Mouse (Mus musculus) stomach, embryonic 14.5 days (tissue): ENCODE measurements around the gene Btbd6. TPM values are rescaled to one million over a fixed set of nuclear protein-coding genes. Genes with fewer than 3 reads are reported as not detected.
A peak's percentile ranks its signal among the peaks of the same experiment; 100 is the strongest.

Experiments used
- ATAC-seq: fragments of 200-750 bp; cut with Nextera tagmentation; 2 replicates; pipeline ENCODE4 v1.8.0; 2017; ENCODE audit warnings: low read depth, moderate TSS enrichment; ENCODE audit not compliant: insufficient number of reproducible peaks, insufficient read depth, low FRiP score
- H3K27ac ChIP-seq: fragments of 300-500 bp; sonication (generic); 2 replicates; pipeline ENCODE4 v1.5.1; 2014; ENCODE audit warnings: mild to moderate bottlenecking, low read length, moderate library complexity, mixed read lengths
- H3K27me3 ChIP-seq: fragments of 300-500 bp; sonication (generic); 2 replicates; pipeline ENCODE4 v1.6.1; 2014; ENCODE audit warnings: low read length, control low read depth, mixed read lengths; ENCODE audit not compliant: control insufficient read depth, insufficient read depth
- H3K36me3 ChIP-seq: fragments of 300-500 bp; sonication (generic); 2 replicates; pipeline ENCODE4 v1.6.1; 2014; ENCODE audit warnings: mild to moderate bottlenecking, control low read depth, low read length, moderate library complexity, mixed read lengths; ENCODE audit not compliant: control insufficient read depth, insufficient read depth
- H3K4me1 ChIP-seq: fragments of 300-500 bp; sonication (generic); 2 replicates; pipeline ENCODE4 v1.6.1; 2014; ENCODE audit warnings: low read length, control low read depth, mixed read lengths; ENCODE audit not compliant: control insufficient read depth, insufficient read depth
- H3K4me2 ChIP-seq: fragments of 300-500 bp; sonication (generic); replicated peaks from 2 replicates; pipeline ENCODE4 v1.6.1; 2014; ENCODE audit warnings: low read depth, low read length, control low read depth
- H3K4me3 ChIP-seq: fragments of 300-500 bp; sonication (generic); 2 replicates; pipeline ENCODE4 v1.5.1; 2014; ENCODE audit warnings: low read depth, low read length, control low read depth
- H3K9ac ChIP-seq: fragments of 300-500 bp; sonication (generic); replicated peaks from 2 replicates; pipeline ENCODE4 v1.6.1; 2014; ENCODE audit warnings: low read depth, mild to moderate bottlenecking, control low read depth, low read length, moderate library complexity, mixed read lengths
- H3K9me3 ChIP-seq: fragments of 300-500 bp; sonication (generic); 2 replicates; pipeline ENCODE4 v1.6.1; 2016; ENCODE audit warnings: low read depth, low read length, control low read depth; ENCODE audit not compliant: control insufficient read depth
- WGBS: fragments of 180-500 bp; shearing (Covaris S2); extraction: QIAGEN DNeasy Blood & Tissue Kit; methylation state at CpG from one replicate; pipeline ENCODE4 v1.1.7; 2014; 5-methylcytosine and 5-hydroxymethylcytosine counted together
- polyA plus RNA-seq: library from polyadenylated mRNA; unstranded; fragments of >200 nt; fragmentation: Nextera tagmentation; extraction: Ambion mirVana; gene quantifications from 2 replicates; pipeline ENCODE4 v1.2.1, GENCODE M21; 2014

Gene Btbd6
- polyA plus RNA-seq, 1 experiment from 2014 or later, result 27.0 TPM

GRCm38 (mm10) chr12:112961428-112961827 lies 14.9 kb upstream of the Btbd6 start:
- peaks cover 71% of the 10 kb centered on the region for H3K36me3 ChIP-seq
- no peaks in the 10 kb centered on the region for H3K4me1 ChIP-seq
- no peak overlapping the region for H3K9ac ChIP-seq

GRCm38 (mm10) chr12:112961872-112962271 lies 14.4 kb upstream of the Btbd6 start:
- H3K4me2 ChIP-seq, result no peak overlapping the region
- ATAC-seq, result no peak
- no peaks in the 10 kb centered on the region for H3K9me3 ChIP-seq
- H3K9ac ChIP-seq, result no peak overlapping the region
- H3K27me3 ChIP-seq, result no peaks in the 10 kb centered on the region
- peaks cover 75% of the 10 kb centered on the region for H3K36me3 ChIP-seq
- H3K4me3 ChIP-seq, result no peak overlapping the region
- 81% methylated on average over 5 of the region's 5 CpGs for WGBS
- H3K27ac ChIP-seq, result no peak overlapping the region
- no peaks in the 10 kb centered on the region for H3K4me1 ChIP-seq

More at GRCm38 (mm10) chr12:112961428-112961827, 14.9 kb upstream of the Btbd6 start:
- Histone ChIP-seq H3K4me3 (no peak overlapping the region), H3K27me3 (no peaks in the 10 kb centered on the region), H3K27ac (no peak overlapping the region), H3K4me2 (no peak overlapping the region), H3K9me3 (no peaks in the 10 kb centered on the region)
- no peak for ATAC-seq
- WGBS, result 80% methylated on average over 7 of the region's 7 CpGs

- Histone ChIP-seq H3K4me3 (no peak overlapping the region), H3K27me3 (no peaks in the 10 kb centered on the region), H3K36me3 (peaks cover 97% of the 10 kb centered on the region), H3K9me3 (no peaks in the 10 kb centered on the region), H3K4me2 (no peak overlapping the region), H3K4me1 (no peaks in the 10 kb centered on the region), H3K27ac (no peak overlapping the region), H3K9ac (no peak overlapping the region)
- ATAC-seq, result no peak
- 91% methylated on average over 13 of the region's 13 CpGs for WGBS
These were observed 10.5 kb upstream of the Btbd6 start for GRCm38 (mm10) chr12:112965783-112966182.

- Histone ChIP-seq H3K9ac (no peak overlapping the region), H3K27me3 (no peaks in the 10 kb centered on the region), H3K4me3 (no peak overlapping the region), H3K4me2 (no peak overlapping the region), H3K4me1 (no peaks in the 10 kb centered on the region), H3K27ac (no peak overlapping the region), H3K9me3 (no peaks in the 10 kb centered on the region), H3K36me3 (peaks cover 91% of the 10 kb centered on the region)
- ATAC-seq, result no peak
- whole genome bisulfite sequencing, result 68% methylated on average over 8 of the region's 8 CpGs
These were observed 7.3 kb upstream of the Btbd6 start for GRCm38 (mm10) chr12:112968943-112969342.

- ATAC-seq, result no peak
- peaks cover 88% of the 10 kb centered on the region for H3K36me3 ChIP-seq
- H3K9me3 ChIP-seq, result no peaks in the 10 kb centered on the region
- no peak overlapping the region for H3K4me2 ChIP-seq
- H3K4me1 ChIP-seq, result no peaks in the 10 kb centered on the region
- no peaks in the 10 kb centered on the region for H3K27me3 ChIP-seq
- no peak overlapping the region for H3K27ac ChIP-seq
- H3K9ac ChIP-seq, result no peak overlapping the region
- WGBS, result 96% methylated on average over 6 of the region's 6 CpGs
- H3K4me3 ChIP-seq, result no peak overlapping the region
These were observed 6.7 kb upstream of the Btbd6 start for GRCm38 (mm10) chr12:112969616-112970015.

GRCm38 (mm10) chr12:112974736-112975135 lies 1.5 kb upstream of the Btbd6 start:
- Histone ChIP-seq H3K27me3 (no peaks in the 10 kb centered on the region), H3K4me2 (no peak overlapping the region), H3K9me3 (no peaks in the 10 kb centered on the region), H3K9ac (no peak overlapping the region), H3K36me3 (peaks cover 60% of the 10 kb centered on the region), H3K4me3 (no peak overlapping the region), H3K4me1 (peaks cover 8% of the 10 kb centered on the region; the same call in 1 of the 2 replicates), H3K27ac (no peak overlapping the region)
- ATAC-seq, result no peak
- 89% methylated on average over 9 of the region's 9 CpGs for WGBS

GRCm38 (mm10) chr12:112977156-112977555 lies 874 bp downstream of the Btbd6 start:
- ATAC-seq, result no peak
- Histone ChIP-seq H3K27ac (peak overlapping the region; percentile 88; the same call in 1 of the 2 replicates), H3K4me3 (peak overlapping the region; percentile 70), H3K27me3 (no peaks in the 10 kb centered on the region), H3K4me1 (peaks cover 8% of the 10 kb centered on the region; the same call in 1 of the 2 replicates), H3K4me2 (peak overlapping the region; percentile 85), H3K9me3 (no peaks in the 10 kb centered on the region), H3K36me3 (peaks cover 53% of the 10 kb centered on the region), H3K9ac (peak overlapping the region; percentile 91)
- 36% methylated on average over 12 of the region's 12 CpGs for WGBS

- H3K36me3 ChIP-seq, result peaks cover 62% of the 10 kb centered on the region
These were observed 5.7 kb downstream of the Btbd6 start for GRCm38 (mm10) chr12:112982031-112982430.

GRCm38 (mm10) chr12:112985346-112985745 lies 9.1 kb downstream of the Btbd6 start:
- Histone ChIP-seq H3K9ac (no peak overlapping the region), H3K4me3 (no peak overlapping the region), H3K27me3 (no peaks in the 10 kb centered on the region), H3K4me2 (no peak overlapping the region), H3K36me3 (peaks cover 43% of the 10 kb centered on the region), H3K27ac (no peak overlapping the region), H3K4me1 (no peaks in the 10 kb centered on the region), H3K9me3 (no peaks in the 10 kb centered on the region)
- WGBS, result 91% methylated on average over 6 of the region's 6 CpGs
- no peak for ATAC-seq

More at GRCm38 (mm10) chr12:112982031-112982430, 5.7 kb downstream of the Btbd6 start:
- 0 out of 2 replicates have a peak, but pooled peaks cover 3% of the 10 kb centered on the region for H3K4me1 ChIP-seq
- no peak overlapping the region for H3K9ac ChIP-seq
- no peaks in the 10 kb centered on the region for H3K9me3 ChIP-seq
- H3K4me2 ChIP-seq, result no peak overlapping the region
- no peak for ATAC-seq
- H3K4me3 ChIP-seq, result no peak overlapping the region
- 72% methylated on average over 2 of the region's 2 CpGs for WGBS
- H3K27me3 ChIP-seq, result no peaks in the 10 kb centered on the region
- H3K27ac ChIP-seq, result no peak overlapping the region
